Mouse (Mus musculus): Measurements from ENCODE around the gene Cdc42se1.

- no peak for TF ChIP-seq POLR2A (IDR thresholded peaks at IDR 0.05; ENCODE audit: borderline replicate concordance, extremely low read depth, insufficient read depth, insufficient read length, poor library complexity, severe bottlenecking)
- no peak for TF ChIP-seq CTCF (IDR thresholded peaks at IDR 0.05; ENCODE audit: borderline replicate concordance, extremely low read depth, insufficient read depth, insufficient read length)
Measured at GRCm38 (mm10) chr3:95237541-95238099, 9.1 kb downstream of the Cdc42se1 start.

Data from brain, embryonic 14.5 days (tissue).